Mouse (Mus musculus): ENCODE data around the gene Emx1.

GRCm38 (mm10) chr6:85144466-85144865 lies 42.8 kb upstream of the Emx1 start:
- TF ChIP-seq MAFK (IDR thresholded peaks at IDR 0.05; ENCODE audit: insufficient replicate concordance, low read length) = no peak
- no peak for TF ChIP-seq POLR2A (IDR thresholded peaks at IDR 0.05; ENCODE audit: low read depth, low read length)
- TF ChIP-seq ELF1 (IDR thresholded peaks at IDR 0.05; ENCODE audit: low read depth, low read length) = no peak
